Mouse (Mus musculus): ENCODE data around the gene Cntn2.
"Not testable (repeated sequence)": the region's sequence is repeated elsewhere in the genome, so short reads cannot be mapped to it uniquely, and the experiment has no call there.

Gene Cntn2

GRCm38 (mm10) chr1:132511521-132511920 lies 31.5 kb downstream of the Cntn2 start:
- DNase-seq (ENCODE audit: low spot score in 2 of 2), result no peak

GRCm38 (mm10) chr1:132509771-132510170 lies 33.3 kb downstream of the Cntn2 start:
- no peak for DNase-seq (ENCODE audit: low spot score in 2 of 2)

GRCm38 (mm10) chr1:132506656-132507055 lies 36.4 kb downstream of the Cntn2 start:
- no peak for DNase-seq (ENCODE audit: low spot score in 2 of 2)

GRCm38 (mm10) chr1:132506058-132506457 lies 37.0 kb downstream of the Cntn2 start, which contains the start of gene Tmem81:
TSS of gene Tmem81 (plus strand) at chr1:132506230.
- DNase-seq (ENCODE audit: low spot score in 2 of 2), result no peak

GRCm38 (mm10) chr1:132505155-132505554 lies 37.9 kb downstream of the Cntn2 start:
- DNase-seq (ENCODE audit: low spot score in 2 of 2), result no peak

- no peak for DNase-seq (ENCODE audit: low spot score in 2 of 2)
Measured at GRCm38 (mm10) chr1:132500535-132500934, 42.5 kb downstream of the Cntn2 start.

- no peak for DNase-seq (ENCODE audit: low spot score in 2 of 2)
Measured at GRCm38 (mm10) chr1:132483759-132484158, 59.3 kb downstream of the Cntn2 start.

- DNase-seq (ENCODE audit: low spot score in 2 of 2), result no peak
Measured at GRCm38 (mm10) chr1:132483234-132483633, 59.8 kb downstream of the Cntn2 start.

- no peak for DNase-seq (ENCODE audit: low spot score in 2 of 2)
Measured at GRCm38 (mm10) chr1:132481619-132482018, 61.4 kb downstream of the Cntn2 start.

- DNase-seq (ENCODE audit: low spot score in 2 of 2), result no peak
Measured at GRCm38 (mm10) chr1:132479438-132479837, 63.6 kb downstream of the Cntn2 start.

- DNase-seq (ENCODE audit: low spot score in 2 of 2), result peak; percentile 78 to 94
Measured at GRCm38 (mm10) chr1:132476928-132477691, 65.9 kb downstream of the Cntn2 start, which contains the start of gene Rbbp5. TSS of gene Rbbp5 (plus strand) at chr1:132477365.

GRCm38 (mm10) chr1:132476575-132476927 lies 66.5 kb downstream of the Cntn2 start:
- DNase-seq (ENCODE audit: low spot score in 2 of 2), result no peak

GRCm38 (mm10) chr1:132474496-132474895 lies 68.6 kb downstream of the Cntn2 start:
- DNase-seq (ENCODE audit: low spot score in 2 of 2), result no peak

GRCm38 (mm10) chr1:132472537-132472936 lies 70.5 kb downstream of the Cntn2 start:
- no peak for DNase-seq (ENCODE audit: low spot score in 2 of 2)

GRCm38 (mm10) chr1:132471499-132471898 lies 71.6 kb downstream of the Cntn2 start:
- DNase-seq (ENCODE audit: low spot score in 2 of 2), result no peak

GRCm38 (mm10) chr1:132471032-132471431 lies 72.0 kb downstream of the Cntn2 start:
- no peak for DNase-seq (ENCODE audit: low spot score in 2 of 2)

GRCm38 (mm10) chr1:132470031-132470430 lies 73.0 kb downstream of the Cntn2 start:
- DNase-seq (ENCODE audit: low spot score in 2 of 2), result not testable (repeated sequence)

- no peak for DNase-seq (ENCODE audit: low spot score in 2 of 2)
Measured at GRCm38 (mm10) chr1:132469519-132469918, 73.5 kb downstream of the Cntn2 start.

- no peak for DNase-seq (ENCODE audit: low spot score in 2 of 2)
Measured at GRCm38 (mm10) chr1:132468926-132469325, 74.1 kb downstream of the Cntn2 start.

- no peak for DNase-seq (ENCODE audit: low spot score in 2 of 2)
Measured at GRCm38 (mm10) chr1:132464651-132465050, 78.4 kb downstream of the Cntn2 start.
